ENCODE assay signal across 9 mouse cellular contexts in the genomic region with DNA sequence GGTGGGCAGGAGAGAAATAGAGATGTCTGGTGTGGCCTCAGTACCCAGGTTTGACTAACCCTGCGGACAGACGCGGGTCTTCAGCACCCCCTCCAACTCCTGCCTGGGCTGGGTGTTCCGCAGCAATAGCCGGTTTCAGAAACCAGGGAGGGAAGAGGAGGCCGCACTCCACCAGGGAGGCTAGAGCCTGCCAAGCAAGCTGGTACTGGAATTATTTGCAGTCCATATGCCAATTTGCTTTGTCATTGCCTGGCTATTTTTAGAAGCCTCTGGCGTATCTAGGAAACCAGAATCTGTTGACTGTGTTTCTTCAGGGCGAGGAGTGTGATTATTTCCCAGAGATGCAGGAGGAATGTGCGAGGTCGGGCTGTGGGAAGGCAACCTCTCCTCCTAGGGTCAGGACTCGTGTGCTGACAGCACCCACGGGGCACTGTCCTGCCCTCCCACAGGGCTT.
DNase-seq lines count a peak whose midpoint lies in the region; ATAC-seq and TF ChIP-seq lines count a peak whose summit lies in the region.
"Had no signal": no experiment of that assay in that cellular context is flagged by ENCODE, and none has a peak within 500 bp of the region (broad histone marks: within the 10 kb centered on the region; RNA-seq: fewer than 3 reads in every experiment).

No protein-coding gene starts in this region.

- peaks cover 6% of the 10 kb centered on the region for H3K4me1 ChIP-seq in hindbrain, postnatal 0 days (ENCODE audit: insufficient read depth, low read length)
- H3K4me1 ChIP-seq in liver, postnatal 0 days (ENCODE audit: insufficient read depth) = no peaks in the 10 kb centered on the region
- no peaks in the 10 kb centered on the region for H3K4me1 ChIP-seq in liver, embryonic 11.5 days (replicated peaks; ENCODE audit: control insufficient read depth, insufficient read depth, low read length)
- H3K4me1 ChIP-seq: liver, embryonic 13.5 days had no signal

- 0 out of 2 replicates have a peak overlapping the region, but pooled peaks have one; percentile 17 for H3K4me2 ChIP-seq in hindbrain, postnatal 0 days (ENCODE audit: low read depth, low read length)
- H3K4me2 ChIP-seq in liver, postnatal 0 days (ENCODE audit: low read depth, low read length) = no peak overlapping the region
- no peak overlapping the region for H3K4me2 ChIP-seq in liver, embryonic 11.5 days
- H3K4me2 ChIP-seq: liver, embryonic 13.5 days had no signal

- peak overlapping the region; percentile 51; the same call in 1 of the 2 replicates for H3K27ac ChIP-seq in hindbrain, postnatal 0 days
- H3K27ac ChIP-seq in liver, postnatal 0 days (ENCODE audit: low read depth) = no peak overlapping the region
- H3K27ac ChIP-seq in liver, embryonic 11.5 days (ENCODE audit: low read depth, low read length) = no peak overlapping the region
- H3K27ac ChIP-seq: liver, embryonic 13.5 days had no signal

- no peaks in the 10 kb centered on the region for H3K36me3 ChIP-seq in hindbrain, postnatal 0 days (ENCODE audit: insufficient read depth, low read length)
- H3K36me3 ChIP-seq in liver, postnatal 0 days (replicated peaks; ENCODE audit: insufficient read depth, low read length) = no peaks in the 10 kb centered on the region
- H3K36me3 ChIP-seq in liver, embryonic 11.5 days (ENCODE audit: control insufficient read depth, insufficient read depth, low read length) = no peaks in the 10 kb centered on the region
- H3K36me3 ChIP-seq: liver, embryonic 13.5 days had no signal

- peak; percentile 85 for ATAC-seq in frontal cortex, adult (ENCODE audit: low TSS enrichment)
- peak; percentile 88 for ATAC-seq in hindbrain, postnatal 0 days
- ATAC-seq in liver, postnatal 0 days = no peak
- ATAC-seq in liver, embryonic 11.5 days (replicated peaks; ENCODE audit: low FRiP score) = no peak

- TF ChIP-seq EP300 in liver, postnatal 0 days (IDR thresholded peaks at IDR 0.05; ENCODE audit: low read depth) = no peak

- H3K9me3 ChIP-seq in hindbrain, postnatal 0 days (ENCODE audit: low read length) = no peaks in the 10 kb centered on the region
- no peaks in the 10 kb centered on the region for H3K9me3 ChIP-seq in liver, postnatal 0 days (ENCODE audit: low read length)
- no peaks in the 10 kb centered on the region for H3K9me3 ChIP-seq in liver, embryonic 11.5 days (ENCODE audit: control insufficient read depth, low read length)
- H3K9me3 ChIP-seq: liver, embryonic 13.5 days had no signal

- H3K4me3 ChIP-seq in hindbrain, postnatal 0 days (ENCODE audit: low read length) = no peak overlapping the region
- no peak overlapping the region for H3K4me3 ChIP-seq in liver, postnatal 0 days (ENCODE audit: low read depth, low read length)
- no peak overlapping the region for H3K4me3 ChIP-seq in liver, embryonic 11.5 days (ENCODE audit: low read depth, low read length)
- H3K4me3 ChIP-seq: liver, embryonic 13.5 days had no signal

- H3K27me3 ChIP-seq in hindbrain, postnatal 0 days (ENCODE audit: insufficient read depth, low read length) = no peaks in the 10 kb centered on the region
- H3K27me3 ChIP-seq in liver, postnatal 0 days (ENCODE audit: insufficient read depth, low read length) = no peaks in the 10 kb centered on the region
- no peaks in the 10 kb centered on the region for H3K27me3 ChIP-seq in liver, embryonic 11.5 days (replicated peaks; ENCODE audit: control insufficient read depth, insufficient read depth, low read length)

- 21% methylated on average over 12 of the region's 12 CpGs for WGBS in hindbrain, postnatal 0 days
- WGBS in liver, postnatal 0 days (ENCODE audit: insufficient replicate concordance) = 55% methylated on average over 12 of the region's 12 CpGs
- WGBS in liver, embryonic 11.5 days = 63% methylated on average over 12 of the region's 12 CpGs

- H3K9ac ChIP-seq in hindbrain, postnatal 0 days (replicated peaks; ENCODE audit: low read length) = no peak overlapping the region; the same call in 1 of the 2 replicates
- no peak overlapping the region for H3K9ac ChIP-seq in liver, postnatal 0 days (replicated peaks)
- no peak overlapping the region for H3K9ac ChIP-seq in liver, embryonic 11.5 days (ENCODE audit: low read depth, low read length)
- H3K9ac ChIP-seq: liver, embryonic 13.5 days had no signal

- peak; percentile 26; the same call in 1 of the 2 replicates for TF ChIP-seq CTCF in hindbrain, postnatal 0 days (IDR thresholded peaks at IDR 0.05; ENCODE audit: low read depth)
- TF ChIP-seq CTCF in liver, postnatal 0 days (IDR thresholded peaks at IDR 0.05; ENCODE audit: low read depth) = no peak

- peak; percentile 30 for DNase-seq in adrenal gland, adult 2 months
- no peak for DNase-seq in adrenal gland, postnatal 4 days (ENCODE audit: low spot score in 2 of 2)
- peak; percentile 21 for DNase-seq in adipocyte (ENCODE audit: low spot score)
- peak; percentile 87 for DNase-seq in hindbrain, postnatal 0 days (ENCODE audit: low spot score)
- peak; percentile 66 for DNase-seq in lung, postnatal 25 days (ENCODE audit: low spot score)
- no peak for DNase-seq in liver, postnatal 0 days
- no peak for DNase-seq in liver, embryonic 11.5 days (ENCODE audit: low spot score)
- DNase-seq: liver, embryonic 13.5 days had no signal

Comparison
In these comparisons a context has a peak if more than half of its experiments do, and no peak if none do; other contexts are left out.
1. DNase-seq: peak in adrenal gland, adult 2 months (single experiment), adipocyte (single experiment), hindbrain, postnatal 0 days (single experiment) and lung, postnatal 25 days (single experiment); none in adrenal gland, postnatal 4 days (0 of 2), liver, postnatal 0 days (single experiment) and liver, embryonic 11.5 days (single experiment).
2. ATAC-seq: peak in frontal cortex, adult (single experiment) and hindbrain, postnatal 0 days (single experiment); none in liver, postnatal 0 days (single experiment) and liver, embryonic 11.5 days (single experiment).